Mouse (Mus musculus) heart, postnatal 10 days (tissue): ENCODE data around the gene Gm10638. TPM values are rescaled to one million over a fixed set of nuclear protein-coding genes. Genes with fewer than 3 reads are reported as not detected.
A peak's percentile ranks its signal among the peaks of the same experiment; 100 is the strongest.

ENCODE experiments used
- DNase-seq, 2 experiments: peaks; one replicate each; pipeline ENCODE4 v3.0.0; 2021
- intact Hi-C: fragments of 180-260 bp; cut with DNase I; formaldehyde crosslinking; loops from one replicate; pipeline ENCODE4 v1.15.1; 2025
- total RNA-seq, 2 experiments: library from RNA; stranded (reverse); gene quantifications; 2 replicates each; pipeline ENCODE4 v1.2.3; 2021

Gm10638 gene
- total RNA-seq, 2 experiments from 2014 or later = 3.5 to 3.9 TPM

- intact Hi-C loops = no loop called here
- DNase-seq = no peak
These were observed 10.5 kb upstream of the Gm10638 start for GRCm38 (mm10) chr8:86734954-86735353.

GRCm38 (mm10) chr8:86735446-86736111, 9.9 kb upstream of the Gm10638 start:
- intact Hi-C loops = no loop called here
- DNase-seq = no peak

GRCm38 (mm10) chr8:86740899-86741298, 4.6 kb upstream of the Gm10638 start:
- no peak for DNase-seq
- intact Hi-C loops = no loop called here

- intact Hi-C loops = no loop called here
These were observed 3.9 kb upstream of the Gm10638 start for GRCm38 (mm10) chr8:86741627-86742026.

GRCm38 (mm10) chr8:86742605-86743345, 2.7 kb upstream of the Gm10638 start:
- DNase-seq = no peak
- intact Hi-C loops = no loop called here

More at GRCm38 (mm10) chr8:86741627-86742026, 3.9 kb upstream of the Gm10638 start:
- no peak for DNase-seq

GRCm38 (mm10) chr8:86744313-86745220, 932 bp upstream of the Gm10638 start:
- intact Hi-C loops = loop anchor here (2.0 to 5.0 kb wide), 3 partner anchors 42 to 158 kb away; partner anchors contain the start of gene N4bp1
- no peak for DNase-seq

GRCm38 (mm10) chr8:86745935-86746441, 489 bp downstream of the Gm10638 start:
- intact Hi-C loops = loop anchor here (2.0 to 5.0 kb wide), 3 partner anchors 41 to 156 kb away; partner anchors contain the start of gene N4bp1
- peak; percentile 97 for DNase-seq

- DNase-seq = no peak
- intact Hi-C loops = loop anchor here (5.0 kb wide), 2 partner anchors 141 to 156 kb away; partner anchors contain the start of gene N4bp1
These were observed 1.0 kb downstream of the Gm10638 start for GRCm38 (mm10) chr8:86746511-86746910.

GRCm38 (mm10) chr8:86749842-86750241, 4.3 kb downstream of the Gm10638 start:
- intact Hi-C loops = loop anchor here (5.0 kb wide), 2 partner anchors 137 to 152 kb away; partner anchors contain the start of gene N4bp1
- no peak for DNase-seq

GRCm38 (mm10) chr8:86756948-86757733, 11.6 kb downstream of the Gm10638 start:
- peak; percentile 33 to 39 for DNase-seq
- intact Hi-C loops = no loop called here

GRCm38 (mm10) chr8:86758651-86759050, 13.2 kb downstream of the Gm10638 start:
- DNase-seq = no peak

GRCm38 (mm10) chr8:86759090-86759491, 13.6 kb downstream of the Gm10638 start:
- intact Hi-C loops = no loop called here

More at GRCm38 (mm10) chr8:86758651-86759050, 13.2 kb downstream of the Gm10638 start:
- intact Hi-C loops = no loop called here

GRCm38 (mm10) chr8:86760746-86761145, 15.2 kb downstream of the Gm10638 start:
- intact Hi-C loops = no loop called here
- DNase-seq = no peak

More at GRCm38 (mm10) chr8:86759090-86759491, 13.6 kb downstream of the Gm10638 start:
- no peak for DNase-seq

- DNase-seq = no peak
- intact Hi-C loops = no loop called here
These were observed 17.3 kb downstream of the Gm10638 start for GRCm38 (mm10) chr8:86762806-86763205.

- intact Hi-C loops = no loop called here
- DNase-seq = no peak
These were observed 19.7 kb downstream of the Gm10638 start for GRCm38 (mm10) chr8:86765155-86765554.

- intact Hi-C loops = no loop called here
- DNase-seq = no peak
These were observed 20.2 kb downstream of the Gm10638 start for GRCm38 (mm10) chr8:86765669-86766068.

GRCm38 (mm10) chr8:86766548-86767211, 21.2 kb downstream of the Gm10638 start:
- intact Hi-C loops = no loop called here
- peak in 1 of 2 experiments; percentile 37 for DNase-seq

- intact Hi-C loops = no loop called here
- peak; percentile 80 to 84 for DNase-seq
These were observed 23.0 kb downstream of the Gm10638 start for GRCm38 (mm10) chr8:86768499-86768898.
